Mouse (Mus musculus): ENCODE measurements at regions not wholly inside any gene's neighbourhood (a gene's known extent, or its start where the extent isn't known, plus 50 kb on each side); places are given as distances from the start of the nearest gene placed in this dataset.
"Not testable (repeated sequence)": the region's sequence is repeated elsewhere in the genome, so short reads cannot be mapped to it uniquely, and the experiment has no call there.

DNA sequence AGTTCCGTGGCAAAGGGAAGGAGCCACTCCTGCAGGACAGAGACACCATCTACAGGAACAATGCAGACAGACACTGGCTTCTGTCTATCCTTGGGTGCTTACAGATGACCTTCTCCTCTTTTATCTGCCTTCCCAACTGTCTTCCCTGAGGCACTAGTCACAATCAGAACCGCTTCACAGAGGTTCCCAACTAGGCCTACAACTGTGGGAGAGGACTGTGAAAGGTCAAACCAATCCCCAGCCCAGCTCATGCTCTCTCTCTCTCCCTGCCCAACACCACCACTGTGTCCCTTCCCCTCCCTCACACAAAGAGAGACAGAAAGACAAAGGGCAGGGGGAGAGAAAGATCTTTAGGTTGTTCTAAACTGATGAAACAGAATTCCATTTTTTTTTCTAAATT lies 61.3 kb downstream of the Tmem17 start:
- DNase-seq (ENCODE audit: low read depth, low spot score): no peak

DNA sequence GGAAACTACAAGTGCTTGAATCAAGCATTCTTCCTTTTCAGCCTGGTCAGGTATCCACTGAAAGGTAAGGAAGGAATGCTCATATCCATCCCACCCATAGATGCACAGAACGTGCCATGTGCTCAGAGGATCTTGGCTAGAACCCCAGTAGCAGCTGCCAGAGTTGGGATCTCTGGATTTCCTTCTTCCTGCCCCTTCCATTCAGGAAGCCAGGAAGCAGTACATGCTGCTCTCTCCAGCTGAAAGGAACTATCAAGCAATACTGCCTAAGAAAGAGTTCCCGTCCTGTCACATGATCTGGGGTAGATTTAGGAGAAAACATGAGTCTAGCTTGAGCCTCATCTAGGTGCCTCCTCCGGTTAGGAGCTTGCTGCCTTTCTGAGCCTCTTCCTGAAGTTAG lies 61.9 kb downstream of the Tmem17 start:
- no peak for DNase-seq (ENCODE audit: low read depth, low spot score)

DNA sequence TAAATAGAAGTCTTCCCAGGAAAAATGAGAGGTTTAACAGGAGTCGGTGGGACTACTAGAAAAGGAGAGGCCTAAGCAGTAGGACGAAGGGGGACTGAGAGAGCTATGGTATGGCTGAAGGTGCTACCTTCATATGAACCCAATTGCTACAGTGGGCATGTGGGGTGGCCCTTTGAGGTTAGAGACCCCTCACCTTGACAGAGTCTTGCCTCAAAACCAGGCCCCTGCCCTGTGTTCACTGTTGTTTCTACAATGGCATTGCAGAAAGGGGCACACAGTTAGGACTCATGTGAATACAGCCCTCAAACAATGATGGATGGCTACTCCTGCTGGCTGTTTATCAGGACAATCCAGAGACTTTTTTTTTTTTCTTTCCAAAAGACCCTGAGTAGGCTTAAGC lies 62.6 kb downstream of the Tmem17 start:
- DNase-seq (ENCODE audit: low read depth, low spot score): no peak

DNA sequence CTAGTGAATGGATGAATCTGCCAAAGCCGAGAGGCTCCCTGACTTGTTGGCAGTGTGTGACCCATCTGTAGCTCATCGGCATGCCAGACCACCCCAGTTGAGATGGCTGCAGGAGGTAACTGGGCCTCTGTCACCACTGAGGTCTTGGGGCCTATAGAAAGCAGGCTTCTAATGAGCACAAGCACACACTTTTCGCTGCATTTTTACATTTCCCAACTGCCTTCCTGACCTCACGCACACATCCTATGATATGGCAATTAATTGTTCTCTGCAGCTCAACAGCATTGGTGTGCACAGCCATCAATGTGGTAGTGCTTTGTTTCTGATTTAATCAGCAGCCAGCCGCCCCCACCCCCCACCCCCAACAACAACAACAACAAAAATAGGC lies 72.2 kb downstream of the Tmem17 start:
- DNase-seq (ENCODE audit: low read depth, low spot score): no peak

DNA sequence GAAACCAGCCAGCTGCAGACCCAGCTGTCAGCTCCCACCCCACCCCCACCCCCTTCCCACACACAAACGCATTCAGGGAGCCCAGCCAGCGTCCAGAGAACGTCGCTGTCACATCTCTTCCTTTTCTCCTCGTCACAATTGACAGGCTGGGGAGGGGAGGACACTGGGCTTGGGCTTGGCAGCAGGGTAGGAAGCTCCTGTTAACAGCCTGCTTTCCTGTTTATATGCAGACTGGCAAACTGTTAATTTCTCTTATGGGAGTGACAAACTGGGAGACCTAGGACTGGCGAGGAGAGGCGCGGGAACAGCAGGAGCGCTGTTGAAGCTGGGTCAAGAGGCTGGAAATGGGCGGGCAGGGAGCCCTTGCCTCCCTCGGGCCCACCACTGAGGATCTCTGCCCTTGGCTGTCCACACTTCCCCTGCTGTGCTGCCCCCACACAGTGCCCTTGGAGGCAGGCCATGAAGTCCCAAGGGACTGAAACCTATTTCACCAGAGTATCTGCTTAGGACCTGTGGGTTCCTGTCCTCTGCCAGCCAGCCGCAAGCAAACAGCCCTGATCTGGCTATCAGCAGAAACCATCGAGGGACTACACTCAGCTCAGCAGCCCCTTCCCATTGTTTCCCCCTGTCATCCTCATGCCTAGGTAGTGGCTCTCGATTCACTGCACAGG lies 72.7 kb downstream of the Tmem17 start:
- no peak for DNase-seq (ENCODE audit: low read depth, low spot score)

DNA sequence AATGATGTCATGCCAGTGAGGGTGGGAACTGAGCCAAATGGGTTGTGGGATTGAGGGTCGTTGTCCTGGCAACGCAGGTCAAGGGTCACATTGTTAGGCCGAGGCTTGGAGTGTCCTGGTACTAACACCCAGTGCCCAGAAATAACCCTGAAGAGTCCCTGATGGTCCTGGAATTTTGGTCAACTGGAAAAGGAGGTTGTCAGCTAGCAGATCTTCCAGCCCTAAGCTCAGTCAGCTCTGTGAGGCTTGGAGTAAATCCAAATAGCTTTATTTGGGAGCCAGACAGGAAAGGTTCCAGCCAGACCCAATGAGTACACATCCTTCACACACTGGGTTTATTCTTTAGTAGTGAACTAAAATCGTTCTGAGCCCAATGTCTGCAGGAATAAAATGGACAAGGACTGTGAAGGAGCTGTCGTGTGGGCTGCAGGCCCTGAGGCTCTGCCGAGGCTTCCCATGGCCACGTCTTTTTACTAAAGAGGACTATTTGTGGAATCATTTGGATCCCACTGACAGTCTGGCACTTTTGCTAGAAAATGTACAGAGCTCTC lies 75.9 kb downstream of the Tmem17 start:
- DNase-seq (ENCODE audit: low read depth, low spot score): no peak

DNA sequence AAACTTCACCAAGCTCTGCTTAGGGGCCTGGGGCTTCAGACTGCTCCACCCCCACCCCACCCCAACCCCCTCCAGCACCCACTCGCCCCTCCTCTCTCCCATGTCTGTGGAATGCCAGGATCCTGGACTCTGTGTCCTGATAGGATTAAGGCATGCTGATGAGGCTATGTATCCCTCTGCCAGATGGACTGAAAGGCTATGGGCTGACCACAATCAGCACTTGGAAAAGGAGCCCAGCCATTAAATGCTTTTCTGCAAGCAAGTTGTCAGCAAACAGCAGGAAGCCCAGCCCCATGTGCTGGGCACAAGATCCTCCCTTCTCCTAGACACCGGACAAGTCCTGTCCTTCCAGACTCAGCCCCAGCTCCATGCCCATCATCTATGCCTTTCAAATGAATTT lies 76.7 kb downstream of the Tmem17 start:
- DNase-seq (ENCODE audit: low read depth, low spot score): no peak

DNA sequence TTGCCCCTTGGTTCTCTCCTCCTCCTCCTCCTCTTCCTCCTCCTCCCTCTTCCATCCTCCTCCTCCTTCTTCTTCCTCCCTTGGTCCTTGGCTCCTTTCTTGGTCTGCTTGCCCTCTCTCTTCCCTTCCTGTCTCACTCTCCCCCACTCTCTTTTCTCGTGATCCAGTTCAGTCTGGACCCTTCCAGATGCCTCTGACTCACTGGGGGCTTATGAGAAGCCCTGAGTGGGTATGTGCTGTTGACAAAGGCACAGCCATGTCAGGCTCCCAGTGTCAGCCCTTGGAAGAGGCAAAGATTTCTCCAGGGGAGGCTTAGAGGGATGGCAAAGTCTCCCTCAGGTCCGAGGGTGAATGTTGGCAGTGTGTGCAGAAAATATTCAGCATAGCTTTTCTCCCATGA lies 78.0 kb downstream of the Tmem17 start:
- no peak for DNase-seq (ENCODE audit: low read depth, low spot score)

DNA sequence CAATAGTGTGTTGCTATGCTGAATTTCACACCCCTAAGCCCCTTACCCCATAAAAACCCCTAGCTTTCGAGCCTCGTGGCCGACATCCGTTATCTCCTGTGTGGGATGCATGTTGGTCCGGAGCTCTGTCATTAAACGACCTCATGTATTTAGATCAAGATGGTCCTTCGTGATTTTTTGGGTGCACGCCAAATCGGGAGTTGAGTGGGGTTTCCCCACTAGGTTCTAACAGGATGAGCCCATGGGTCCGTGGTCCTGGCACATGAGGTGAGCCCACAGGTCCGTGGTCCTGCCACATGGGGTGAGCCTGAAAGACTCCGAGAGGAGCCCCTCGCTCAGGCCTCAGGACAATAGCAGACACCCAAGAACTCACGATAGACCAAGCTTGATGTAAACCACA lies 79.2 kb downstream of the Tmem17 start:
- DNase-seq (ENCODE audit: low read depth, low spot score): not testable (repeated sequence)

DNA sequence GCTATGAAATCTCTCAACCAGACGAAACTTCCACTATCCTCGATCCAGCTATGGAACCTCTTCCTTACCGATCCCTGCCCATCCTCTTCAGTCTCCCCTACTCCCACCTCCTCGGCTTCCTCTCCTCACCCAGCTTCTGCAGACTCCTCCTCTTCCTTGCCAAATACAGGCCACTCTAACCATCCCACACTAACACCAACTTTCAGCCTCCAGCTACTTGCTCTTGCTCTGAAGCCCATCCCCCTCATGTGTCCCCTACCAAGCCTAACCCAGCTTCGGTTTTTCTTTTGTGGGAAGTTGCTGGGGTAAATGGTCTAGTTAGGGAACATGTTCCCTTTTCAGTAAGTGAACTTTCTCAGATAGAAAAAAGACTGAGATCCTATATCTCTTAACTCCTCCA lies 80.8 kb downstream of the Tmem17 start:
- no peak for DNase-seq (ENCODE audit: low read depth, low spot score)

DNA sequence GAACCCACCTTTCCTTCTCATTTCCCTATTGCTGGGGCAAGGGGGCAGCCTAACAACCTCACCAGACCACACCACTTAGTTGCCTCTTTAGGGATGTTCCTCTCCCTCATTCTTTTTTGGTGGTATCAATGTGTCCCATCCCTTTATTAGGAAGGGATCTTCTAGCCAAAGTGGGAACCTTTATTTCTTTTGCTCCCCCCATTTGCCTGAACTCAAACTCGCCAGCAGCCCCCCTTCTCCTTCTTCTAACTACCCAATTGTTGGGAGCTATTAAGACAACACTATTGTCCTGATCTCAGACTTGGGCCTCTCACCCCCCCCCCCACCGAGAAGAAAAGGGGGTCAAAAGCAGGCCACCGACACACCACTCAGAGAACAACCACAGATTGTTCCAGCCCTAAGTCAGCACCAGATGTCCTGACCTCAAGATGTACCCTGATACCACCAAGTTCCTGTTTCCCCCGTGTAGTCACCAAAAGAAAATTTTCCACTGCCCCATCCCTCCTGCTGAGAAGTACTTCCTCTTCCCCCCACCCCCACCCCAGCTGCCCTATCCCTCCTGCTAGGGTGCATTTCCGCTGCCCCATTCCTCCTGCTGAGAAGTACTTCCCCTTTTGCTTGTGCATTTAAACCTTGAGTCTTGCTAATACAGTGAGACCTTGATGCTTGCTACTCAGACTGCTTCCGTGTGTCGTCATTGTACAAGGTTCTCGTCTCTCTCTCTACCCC lies 84.4 kb downstream of the Tmem17 start:
- no peak for DNase-seq (ENCODE audit: low read depth, low spot score)

DNA sequence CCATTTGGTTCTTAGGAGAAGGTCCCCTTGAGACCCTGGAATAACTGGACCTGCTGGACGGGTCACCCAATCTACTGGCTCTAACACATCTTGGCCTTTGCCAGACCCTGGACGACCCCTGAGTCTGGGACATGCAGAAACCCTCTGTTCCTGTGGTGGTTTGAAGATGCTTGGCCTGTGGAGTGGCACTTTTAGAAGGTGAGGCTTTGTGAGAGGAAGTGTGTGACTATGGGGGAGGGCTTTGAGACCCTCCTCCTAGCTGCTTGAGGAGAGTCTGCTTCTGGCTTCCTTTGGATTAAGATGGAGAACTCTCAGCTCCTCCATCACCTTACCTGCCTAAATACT lies 84.9 kb downstream of the Tmem17 start:
- DNase-seq (ENCODE audit: low read depth, low spot score): no peak

DNA sequence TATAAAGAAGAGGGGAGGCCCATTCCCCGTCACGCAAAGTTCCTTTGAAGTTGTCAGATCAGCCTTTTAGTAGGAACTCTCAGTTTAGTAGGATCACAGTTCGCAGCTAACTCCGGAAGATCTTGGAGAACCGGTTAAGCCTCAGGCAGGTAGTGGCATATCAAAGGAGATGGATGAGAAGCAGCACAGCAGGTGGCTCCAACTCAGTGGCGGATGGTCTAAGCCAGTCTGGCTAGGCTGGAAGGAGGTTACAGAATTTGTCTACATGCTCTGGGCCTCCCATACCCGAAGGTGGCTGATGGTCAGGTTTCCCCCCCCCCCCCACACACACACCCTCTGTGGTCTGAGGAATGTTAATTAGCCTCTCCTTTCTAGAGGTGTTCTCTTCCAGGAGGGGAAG lies 88.5 kb downstream of the Tmem17 start:
- DNase-seq (ENCODE audit: low read depth, low spot score): no peak

DNA sequence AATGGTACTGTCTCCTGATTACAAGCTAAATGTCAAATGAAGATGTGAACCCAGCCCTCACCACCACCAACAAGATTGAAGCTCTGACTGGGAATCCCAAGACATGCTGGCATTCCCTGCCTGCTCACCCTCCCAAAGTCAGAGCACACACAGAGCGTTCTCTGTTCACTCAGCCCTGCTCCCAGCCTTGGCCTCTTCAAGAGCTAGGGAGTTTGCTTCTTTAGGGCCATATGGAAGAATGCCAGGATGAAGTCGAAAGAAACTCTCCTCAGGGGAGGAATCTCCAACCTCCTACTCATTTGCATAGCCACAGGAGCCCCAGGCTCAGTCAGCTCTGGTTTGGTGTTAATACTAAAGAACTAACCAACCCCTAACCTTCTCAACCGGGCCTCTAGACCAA lies 90.1 kb downstream of the Tmem17 start:
- no peak for DNase-seq (ENCODE audit: low read depth, low spot score)

DNA sequence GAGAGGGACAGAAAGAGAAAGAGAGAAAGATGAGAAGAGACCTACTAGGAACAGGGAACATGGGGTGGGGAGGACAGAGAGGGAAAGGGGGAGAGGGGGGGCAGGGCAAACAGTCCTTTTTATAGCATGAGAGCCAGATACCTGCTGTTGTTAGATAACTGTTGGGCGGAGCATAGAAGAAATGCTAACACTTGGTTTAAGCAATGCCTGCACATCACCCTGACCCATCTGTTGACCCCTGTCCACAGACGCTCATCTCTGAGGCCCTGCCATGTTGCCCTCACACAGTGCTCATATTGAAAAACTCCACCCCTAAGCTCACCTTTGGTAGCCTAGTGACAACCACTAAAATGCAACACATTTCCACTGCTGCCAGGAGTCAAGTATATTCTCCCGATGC lies 90.7 kb downstream of the Tmem17 start:
- no peak for DNase-seq (ENCODE audit: low read depth, low spot score)

DNA sequence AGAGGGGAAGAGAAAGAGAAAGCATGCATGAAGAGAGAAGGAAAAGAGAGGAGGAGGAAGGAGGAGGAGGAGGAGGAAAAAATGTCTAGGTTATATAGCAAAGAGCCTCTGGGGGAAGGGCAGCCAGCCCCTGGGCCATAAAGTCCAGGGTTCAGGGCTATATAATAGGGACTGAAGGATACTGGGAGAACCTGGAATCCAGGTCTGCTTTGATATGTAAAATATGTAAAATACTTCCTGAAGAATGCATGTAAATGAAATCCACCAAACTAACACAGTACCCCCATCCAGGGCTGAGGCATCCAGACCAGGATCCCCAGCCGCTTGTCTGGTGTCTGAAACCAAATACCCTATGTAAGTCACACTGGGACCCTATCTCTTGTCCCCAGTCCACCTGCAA lies 91.5 kb downstream of the Tmem17 start:
- no peak for DNase-seq (ENCODE audit: low read depth, low spot score)

DNA sequence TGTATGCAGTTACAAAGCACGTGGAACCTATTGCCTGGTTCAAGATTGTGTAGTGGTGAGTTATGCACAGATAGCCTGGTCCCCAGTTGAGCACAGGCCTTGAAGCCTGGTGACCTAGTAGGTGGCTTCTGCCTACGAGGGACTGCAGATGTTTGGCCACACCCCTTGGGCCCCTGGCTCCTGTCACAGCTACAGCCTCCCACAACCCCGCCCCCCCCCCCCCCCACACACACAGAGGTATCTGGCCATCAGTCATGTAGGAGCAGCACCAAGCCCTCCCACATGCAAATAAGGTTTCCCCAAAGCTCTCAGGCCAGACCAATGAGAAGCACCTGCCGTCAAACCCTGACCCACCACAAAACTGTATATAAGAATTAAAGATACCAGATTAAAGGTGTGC lies 94.5 kb downstream of the Tmem17 start:
- DNase-seq (ENCODE audit: low read depth, low spot score): no peak

DNA sequence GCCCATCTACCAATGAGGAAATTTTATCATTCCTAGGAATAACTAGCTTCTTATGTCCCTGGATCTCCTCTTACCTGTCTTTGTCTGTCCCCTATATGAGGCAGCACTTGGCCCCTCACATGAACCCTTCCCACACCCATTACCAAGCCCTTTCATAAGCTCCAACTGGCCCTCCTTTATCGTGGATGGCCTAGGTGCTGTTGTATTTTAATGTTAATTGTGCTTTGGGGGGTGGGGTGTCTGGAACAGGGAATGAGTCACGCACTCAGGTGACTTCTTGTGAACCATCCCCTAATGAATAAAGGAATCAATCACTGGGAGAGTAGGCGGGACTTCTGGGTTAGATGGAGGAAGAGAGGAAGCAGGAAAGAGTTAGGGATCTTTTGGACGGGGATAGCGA lies 95.8 kb downstream of the Tmem17 start:
- no peak for DNase-seq (ENCODE audit: low read depth, low spot score)

DNA sequence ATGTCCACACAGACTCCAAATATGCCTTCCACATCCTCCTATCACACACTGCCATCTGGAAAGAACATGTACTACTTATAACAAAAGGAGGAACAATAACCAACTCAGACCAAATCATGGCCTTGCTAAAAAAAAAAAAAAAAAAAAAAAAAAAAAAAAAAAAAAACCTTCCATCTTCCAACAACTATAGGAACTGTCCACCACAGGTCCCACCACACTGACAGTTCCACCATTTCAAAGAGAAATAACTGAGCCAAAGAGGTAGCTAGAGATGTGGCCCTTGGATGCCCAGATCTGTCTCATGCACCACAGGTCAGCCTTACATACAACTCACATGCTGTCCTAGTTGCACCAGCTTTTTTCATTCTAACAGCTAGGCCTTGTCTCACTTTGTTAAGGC lies 97.1 kb downstream of the Tmem17 start:
- no peak for DNase-seq (ENCODE audit: low read depth, low spot score)

DNA sequence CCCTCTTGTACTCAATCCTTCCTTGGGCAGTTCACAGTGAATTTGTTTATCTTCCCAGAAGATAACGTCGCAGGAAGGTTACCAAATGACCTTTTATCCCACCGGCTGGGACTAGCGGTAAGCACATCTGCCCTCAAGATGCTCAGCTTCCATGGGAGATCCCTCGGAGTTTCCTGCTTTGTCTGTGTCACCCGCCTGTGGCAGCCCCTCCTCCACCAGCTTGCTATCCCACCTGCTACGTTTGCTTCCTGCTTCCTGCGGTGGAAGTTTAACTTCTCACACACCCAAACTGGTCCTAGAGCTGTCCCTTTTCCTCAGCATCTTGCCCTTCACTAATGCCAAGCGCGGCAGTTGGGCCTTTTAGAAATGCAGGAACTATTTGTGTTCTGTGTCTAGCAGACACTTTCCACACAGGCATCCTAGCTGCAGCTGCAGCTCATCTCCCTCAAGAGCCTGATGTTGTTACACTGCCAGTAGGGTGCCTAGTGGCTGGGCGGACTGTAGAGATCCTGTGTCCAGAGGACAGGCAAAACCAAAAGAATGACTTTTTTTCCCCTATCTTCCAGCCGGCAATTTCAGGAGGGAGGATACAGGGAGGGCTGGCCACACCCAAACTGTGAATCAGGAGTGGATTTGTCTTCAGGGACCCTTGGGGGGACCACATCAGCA lies 98.7 kb downstream of the Tmem17 start:
- no peak for DNase-seq (ENCODE audit: low read depth, low spot score)

DNA sequence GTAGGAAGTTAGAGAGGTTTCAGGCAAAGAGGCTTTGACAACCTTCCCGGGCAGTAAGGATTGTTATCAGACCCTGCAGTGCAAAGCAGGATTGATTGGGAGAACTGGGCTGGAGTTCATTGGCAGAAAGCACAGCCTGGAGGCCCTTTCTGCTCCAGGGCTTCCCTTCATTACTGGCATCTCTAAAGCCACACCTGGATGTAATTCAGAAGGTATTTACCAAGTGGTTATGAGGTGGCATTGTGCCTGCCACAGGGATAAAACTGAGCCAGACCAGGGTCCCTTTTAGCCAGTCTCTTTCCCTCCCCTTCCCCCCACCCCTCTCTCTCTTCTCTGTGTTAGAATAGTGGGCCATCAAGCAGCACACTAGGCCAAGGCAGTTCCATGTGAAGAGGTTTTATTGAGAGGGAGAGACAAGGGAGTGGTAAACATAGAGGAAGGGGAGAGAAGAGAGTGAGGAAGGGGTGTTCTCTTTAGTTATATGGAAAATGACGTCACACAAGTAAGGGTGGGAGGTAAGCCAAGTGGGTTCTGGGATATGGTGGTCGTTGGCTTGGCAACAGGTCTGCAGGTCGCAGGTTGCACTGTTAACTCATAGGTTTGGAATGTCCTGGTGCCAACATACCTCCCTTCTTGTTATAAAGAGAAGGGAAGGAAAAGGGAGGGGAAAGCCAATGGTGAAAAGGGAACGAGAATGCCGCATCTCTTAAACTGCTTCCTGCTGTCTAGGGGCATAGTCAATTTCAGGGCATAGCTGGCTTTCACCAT lies 99.4 kb downstream of the Tmem17 start:
- no peak for DNase-seq (ENCODE audit: low read depth, low spot score)

DNA sequence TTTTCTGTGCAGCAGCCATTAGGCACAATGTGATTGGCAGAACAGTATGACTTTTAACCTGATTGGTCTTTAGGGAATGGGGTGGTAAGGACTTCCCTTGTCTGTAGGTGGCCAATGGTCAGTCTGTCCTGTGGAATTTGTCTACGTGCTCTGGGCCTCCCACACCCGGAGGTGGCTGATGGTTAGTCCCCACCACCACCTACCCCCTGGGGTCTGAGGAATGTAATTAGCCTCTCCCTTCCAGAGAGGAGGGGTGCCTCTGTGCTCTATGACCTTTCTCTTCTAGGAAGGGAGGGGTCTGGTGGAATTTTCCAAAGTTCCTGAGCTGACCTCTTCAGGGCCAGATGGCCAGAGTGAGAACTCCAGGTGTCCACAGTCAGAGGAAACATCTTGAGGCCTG lies 101.6 kb downstream of the Tmem17 start:
- no peak for DNase-seq (ENCODE audit: low read depth, low spot score)

All from c-Kit-negative CD71-positive TER-119-positive erythroid progenitor cells, embryonic 14.5 days (primary cell).